Mouse (Mus musculus) MEL (cell line): ENCODE data around the gene Nr2c2. TPM values are rescaled to one million over a fixed set of nuclear protein-coding genes. Genes with fewer than 3 reads are reported as not detected.

Source experiments
- DNase-seq: peaks from one replicate; pipeline ENCODE4 v3.0.0; 2011; ENCODE audit warnings: low read depth, low spot score
- H3K27ac ChIP-seq: 2 replicates; pipeline ENCODE4 v1.5.1; 2012; ENCODE audit warnings: low read depth, mild to moderate bottlenecking, control low read depth, low read length, moderate library complexity; ENCODE audit not compliant: control insufficient read depth
- H3K27me3 ChIP-seq, 2 experiments: fragments of 150-350 bp in 1 of 2; sonication (generic) in 1 of 2; 2 replicates each; pipeline ENCODE4 v1.6.1; 2012; ENCODE audit warnings: low read length in 2 of 2, mild to moderate bottlenecking in 2 of 2, improper control_type of control experiment in 1 of 2, moderate library complexity in 1 of 2; ENCODE audit not compliant: insufficient read depth in 2 of 2, control insufficient read depth in 1 of 2
- H3K36me3 ChIP-seq, 2 experiments: 2 replicates each; pipeline ENCODE4 v1.6.1; 2012 to 2014; ENCODE audit warnings: low read length in 2 of 2, improper control_type of control experiment in 1 of 2, inconsistent platforms in 1 of 2, mild to moderate bottlenecking in 1 of 2; ENCODE audit not compliant: insufficient read depth in 2 of 2, control insufficient read depth in 1 of 2
- H3K4me1 ChIP-seq, 2 experiments: fragments of 150-350 bp in 1 of 2; sonication (generic) in 1 of 2; 2 replicates each; pipeline ENCODE4 v1.6.1; 2012; ENCODE audit warnings: low read length in 2 of 2, improper control_type of control experiment in 1 of 2, mild to moderate bottlenecking in 1 of 2; ENCODE audit not compliant: insufficient read depth in 2 of 2, control insufficient read depth in 1 of 2
- H3K4me3 ChIP-seq, 2 experiments: fragments of 150-350 bp in 1 of 2; sonication (generic) in 1 of 2; 2 replicates each; pipeline ENCODE4 v1.5.1; 2012; ENCODE audit warnings: low read depth in 2 of 2, low read length in 2 of 2, mild to moderate bottlenecking in 2 of 2, moderate library complexity in 2 of 2, control low read depth in 1 of 2, improper control_type of control experiment in 1 of 2; ENCODE audit not compliant: control insufficient read depth in 1 of 2, insufficient read depth in 1 of 2
- H3K79me2 ChIP-seq: 2 replicates; pipeline ENCODE4 v1.6.1; 2012; ENCODE audit warnings: mild to moderate bottlenecking, low read length, moderate library complexity; ENCODE audit not compliant: control insufficient read depth, poor library complexity, insufficient read depth
- H3K9ac ChIP-seq: 2 replicates; pipeline ENCODE4 v1.6.1; 2012; ENCODE audit warnings: low read depth, mild to moderate bottlenecking, control low read depth, low read length, moderate library complexity; ENCODE audit not compliant: control insufficient read depth, poor library complexity, severe bottlenecking
- H3K9me3 ChIP-seq: fragments of 150-350 bp; sonication (generic); replicated peaks from 2 replicates; pipeline ENCODE4 v1.6.1; 2012; ENCODE audit warnings: mild to moderate bottlenecking, low read length, improper control_type of control experiment, moderate library complexity; ENCODE audit not compliant: insufficient read depth
- BHLHE40 ChIP-seq: IDR thresholded peaks from 2 replicates; pipeline ENCODE4 v1.6.1; 2012; ENCODE audit warnings: low read depth, mild to moderate bottlenecking, inconsistent platforms, low read length, improper control_type of control experiment, borderline replicate concordance
- CHD1 ChIP-seq: IDR thresholded peaks from 2 replicates; pipeline ENCODE4 v1.6.1; 2012; ENCODE audit warnings: low read depth, mild to moderate bottlenecking, inconsistent platforms, low read length, improper control_type of control experiment
- CHD2 ChIP-seq: IDR thresholded peaks from 2 replicates; pipeline ENCODE4 v1.6.1; 2011; ENCODE audit warnings: low read length, improper control_type of control experiment
- E2F4 ChIP-seq: IDR thresholded peaks from 2 replicates; pipeline ENCODE4 v1.6.1; 2011; ENCODE audit warnings: low read depth, low read length, improper control_type of control experiment, borderline replicate concordance
- ELF1 ChIP-seq: IDR thresholded peaks from 2 replicates; pipeline ENCODE4 v1.6.1; 2014; ENCODE audit warnings: low read depth, mild to moderate bottlenecking, inconsistent platforms, low read length, improper control_type of control experiment, moderate library complexity
- GABPA ChIP-seq: IDR thresholded peaks from 2 replicates; pipeline ENCODE4 v1.6.1; 2012; ENCODE audit warnings: low read depth, mild to moderate bottlenecking, inconsistent platforms, low read length, improper control_type of control experiment, moderate library complexity
- JUND ChIP-seq: IDR thresholded peaks from 2 replicates; pipeline ENCODE4 v1.6.1; 2011; ENCODE audit warnings: low read depth, mild to moderate bottlenecking, improper control_type of control experiment, low read length
- KAT2A ChIP-seq: conservative IDR thresholded peaks from 2 replicates; pipeline ENCODE4 v1.6.1; 2012; ENCODE audit warnings: low read depth, low read length, improper control_type of control experiment, inconsistent platforms
- MEF2A ChIP-seq: IDR thresholded peaks from 2 replicates; pipeline ENCODE4 v1.6.1; 2014; ENCODE audit warnings: low read depth, mild to moderate bottlenecking, inconsistent platforms, low read length, improper control_type of control experiment; ENCODE audit not compliant: poor library complexity, insufficient replicate concordance, severe bottlenecking; ENCODE audit errors: extremely low read depth
- MYC ChIP-seq: IDR thresholded peaks from 2 replicates; pipeline ENCODE4 v1.6.1; 2011; ENCODE audit warnings: low read depth, mild to moderate bottlenecking, low read length, improper control_type of control experiment, moderate library complexity
- POLR2A ChIP-seq, 2 experiments: IDR thresholded peaks; 2 replicates each; pipeline ENCODE4 v1.6.1; 2011 to 2012; ENCODE audit warnings: low read length in 2 of 2, mild to moderate bottlenecking in 2 of 2, control low read depth in 1 of 2, improper control_type of control experiment in 1 of 2, low read depth in 1 of 2, moderate library complexity in 1 of 2; ENCODE audit not compliant: control insufficient read depth in 1 of 2, insufficient read depth in 1 of 2, poor library complexity in 1 of 2
- POLR2AphosphoS5 ChIP-seq: IDR thresholded peaks from 2 replicates; pipeline ENCODE4 v1.6.1; 2012; ENCODE audit warnings: low read depth, borderline replicate concordance, mild to moderate bottlenecking, inconsistent platforms, low read length, moderate library complexity, mixed read lengths
- RAD21 ChIP-seq: IDR thresholded peaks from 2 replicates; pipeline ENCODE4 v1.6.1; 2011; ENCODE audit warnings: mild to moderate bottlenecking, low read depth, low read length, improper control_type of control experiment
- RCOR1 ChIP-seq: IDR thresholded peaks from 2 replicates; pipeline ENCODE4 v1.6.1; 2012; ENCODE audit warnings: low read depth, mild to moderate bottlenecking, inconsistent platforms, low read length, improper control_type of control experiment
- TAL1 ChIP-seq: IDR thresholded peaks from 2 replicates; pipeline ENCODE4 v1.6.1; 2012; ENCODE audit warnings: mild to moderate bottlenecking, inconsistent platforms, low read length, moderate library complexity, mixed read lengths
- TBP ChIP-seq: IDR thresholded peaks from 2 replicates; pipeline ENCODE4 v1.8.0; 2011; ENCODE audit warnings: low read depth, low read length, improper control_type of control experiment
- ZC3H11A ChIP-seq: IDR thresholded peaks from 2 replicates; pipeline ENCODE4 v1.6.1; 2012; ENCODE audit warnings: low read depth, mild to moderate bottlenecking, inconsistent platforms, low read length, improper control_type of control experiment
- polyA plus RNA-seq, 2 experiments: library from polyadenylated mRNA; stranded (reverse) in 1 of 2; unstranded in 1 of 2; fragments of >175 nt in 1 of 2; fragments of >200 nt in 1 of 2; gene quantifications; 2 replicates each; pipeline versions ENCODE4 v1.2.1 to v1.2.4; 2012; ENCODE audit warnings: low replicate concordance in 2 of 2, low read depth in 1 of 2; ENCODE audit not compliant: insufficient read length in 2 of 2, insufficient read depth in 1 of 2, missing spikeins in 1 of 2
- total RNA-seq: library from RNA; depleted of rRNA; stranded (reverse); fragments of 300-350 nt; gene quantifications from 2 replicates; pipeline ENCODE4 v1.2.3, GENCODE M21; 2012

The Nr2c2 gene
- total and polyA plus RNA-seq, 3 experiments: 12.1 to 17.0 TPM; not detected in 1

DNA sequence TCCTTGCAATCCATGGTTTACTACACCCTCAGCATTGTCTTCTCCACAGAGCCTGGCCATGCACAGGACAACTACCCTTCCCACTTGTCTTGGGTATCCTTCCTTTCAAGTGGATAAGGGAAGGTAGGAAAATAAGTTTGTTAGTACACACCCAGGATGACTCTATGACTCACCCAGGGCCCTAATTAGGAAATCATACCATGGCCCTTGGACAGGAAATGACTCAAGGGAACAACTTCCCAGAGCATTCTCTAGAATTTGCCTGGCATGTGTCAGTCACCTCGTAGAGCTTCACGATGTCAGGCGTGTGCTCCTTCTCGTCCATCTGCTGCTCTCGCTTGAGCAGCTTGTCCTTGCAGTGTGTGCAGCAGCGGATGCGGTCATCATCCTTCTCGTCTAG lies 108.2 kb downstream of the Nr2c2 start:
- Histone ChIP-seq H3K9ac (no peak overlapping the region), H3K9me3 (no peaks in the 10 kb centered on the region), H3K4me1 (no peaks in the 10 kb centered on the region), H3K27ac (no peak overlapping the region), H3K79me2 (no peaks in the 10 kb centered on the region)
- DNase-seq: no peak
- TF ChIP-seq ZC3H11A (no peak), ELF1 (no peak), POLR2AphosphoS5 (no peak), GABPA (no peak), TBP (no peak), JUND (no peak), KAT2A (no peak), CHD2 (no peak)
- TF ChIP-seq, all 39 proteins: peak for 0
- H3K36me3 ChIP-seq: peaks cover 0 to 20% of the 10 kb centered on the region in 2 experiments; a peak in 2 of 4 replicates
- no peak overlapping the region for H3K4me3 ChIP-seq
- no peaks in the 10 kb centered on the region for H3K27me3 ChIP-seq

DNA sequence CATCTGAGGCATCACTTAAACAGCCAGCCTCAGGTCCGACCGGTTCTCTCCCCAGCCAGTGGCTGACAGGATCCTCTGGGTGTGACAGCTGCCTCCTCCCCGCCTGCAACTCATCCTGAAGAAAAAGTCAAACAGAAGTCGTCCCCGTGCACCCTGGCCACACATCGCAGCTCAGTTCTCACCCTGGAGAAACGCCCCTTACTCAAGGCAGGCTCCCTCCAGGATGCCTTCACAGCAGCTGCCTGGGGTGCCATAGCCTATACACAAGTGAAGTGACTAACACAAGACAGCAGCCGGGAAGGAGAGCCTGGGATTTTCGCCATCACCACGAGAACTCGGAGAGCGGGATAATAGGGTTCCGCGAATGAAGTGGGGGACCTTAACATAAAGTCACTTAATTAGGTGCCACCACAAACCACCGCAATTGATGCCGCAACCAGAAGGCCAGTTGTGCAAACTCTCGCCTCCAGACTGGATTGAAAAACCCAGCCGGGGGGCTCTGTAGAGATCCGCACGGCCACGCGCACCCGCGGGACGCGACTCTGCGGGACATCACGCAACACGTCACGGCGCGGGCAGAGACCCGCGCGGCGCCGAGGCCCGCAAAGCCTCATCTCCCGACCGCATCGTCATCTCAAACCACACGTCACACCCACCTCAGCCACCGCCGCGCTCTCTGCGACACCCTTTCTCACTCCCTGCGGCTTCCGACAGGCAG lies 123.0 kb downstream of the Nr2c2 start:
- DNase-seq: peak; percentile 52
- Histone ChIP-seq H3K9me3 (no peaks in the 10 kb centered on the region), H3K36me3 (peaks cover 3 to 10% of the 10 kb centered on the region in 2 experiments), H3K9ac (peak overlapping the region; percentile 84), H3K27ac (peak overlapping the region; percentile 53), H3K79me2 (peaks cover 20% of the 10 kb centered on the region), H3K4me3 (peak overlapping the region; percentile 73 to 77), H3K27me3 (no peaks in the 10 kb centered on the region), H3K4me1 (peaks cover 4 to 6% of the 10 kb centered on the region in 2 experiments; a peak in 3 of 4 replicates)
- 0 out of 2 replicates have a peak, but pooled peaks have one; percentile 12 for TF ChIP-seq MEF2A
- TF ChIP-seq KAT2A: no peak
- no peak for TF ChIP-seq POLR2A (IDR thresholded peaks at IDR 0.05; ENCODE audit: control insufficient read depth in 1 of 2, insufficient read depth in 1 of 2, low read depth in 1 of 2, low read length in 2 of 2, poor library complexity in 1 of 2)
- TF ChIP-seq BHLHE40: no peak
- peak; percentile 18; the same call in 1 of the 2 replicates for TF ChIP-seq E2F4
- TF ChIP-seq RCOR1: no peak
- TF ChIP-seq RAD21: no peak
- TF ChIP-seq MYC: peak; percentile 73
- TF ChIP-seq CHD1: 0 out of 2 replicates have a peak, but pooled peaks have one; percentile 31
- TF ChIP-seq TAL1: no peak
